Mouse (Mus musculus) C2C12 (cell line): ENCODE results near the gene Gbgt1.

Source experiments
- CEBPB ChIP-seq: IDR thresholded peaks from one replicate; pipeline ENCODE4 v1.6.1; 2011; ENCODE audit warnings: low read depth, mild to moderate bottlenecking, control low read depth, moderate library complexity
- CTCF ChIP-seq: IDR thresholded peaks from one replicate; pipeline ENCODE4 v1.5.1; 2011; ENCODE audit not compliant: control insufficient read depth, insufficient read depth, insufficient read length
- FOSL1 ChIP-seq: IDR thresholded peaks from one replicate; pipeline ENCODE4 v1.8.0; 2011; ENCODE audit warnings: mild to moderate bottlenecking, low read length; ENCODE audit not compliant: poor library complexity, insufficient read depth, severe bottlenecking
- MAX ChIP-seq: IDR thresholded peaks from one replicate; pipeline ENCODE4 v1.6.1; 2011; ENCODE audit warnings: mild to moderate bottlenecking, control low read depth
- MYOD1 ChIP-seq: IDR thresholded peaks from one replicate; pipeline ENCODE4 v1.6.1; 2011; ENCODE audit warnings: low read depth; ENCODE audit not compliant: control insufficient read depth, insufficient read length
- MYOG ChIP-seq: IDR thresholded peaks from one replicate; pipeline ENCODE4 v1.6.1; 2011; ENCODE audit not compliant: control insufficient read depth, insufficient read length; ENCODE audit errors: extremely low read depth
- USF1 ChIP-seq: IDR thresholded peaks from one replicate; pipeline ENCODE4 v1.6.1; 2011; ENCODE audit warnings: low read depth, mild to moderate bottlenecking, control low read depth, moderate library complexity

GRCm38 (mm10) chr2:28536766-28537633 is 40.3 kb downstream of the Gbgt1 start:
- TF ChIP-seq CTCF (no peak), MYOG (no peak), MAX (no peak), USF1 (no peak), CEBPB (no peak), MYOD1 (no peak), FOSL1 (no peak)
